Mouse (Mus musculus): ENCODE results near the gene Tbpl1.
A peak's percentile ranks its signal among the peaks of the same experiment; 100 is the strongest.

The Tbpl1 gene

GRCm38 (mm10) chr10:22731272-22732093, at the start of gene Tbpl1:
Tbpl1 (minus strand) TSS chr10:22731938.
- peak; percentile 98 for DNase-seq (ENCODE audit: inconsistent ontology term)

GRCm38 (mm10) chr10:22781466-22781865, 49.7 kb upstream of the Tbpl1 start:
- no peak for DNase-seq (ENCODE audit: inconsistent ontology term)

- peak; percentile 21 for DNase-seq (ENCODE audit: inconsistent ontology term)
These were observed 46.2 kb upstream of the Tbpl1 start for GRCm38 (mm10) chr10:22777939-22778338.

GRCm38 (mm10) chr10:22776007-22776698, 44.4 kb upstream of the Tbpl1 start:
- DNase-seq (ENCODE audit: inconsistent ontology term), result peak; percentile 8

- no peak for DNase-seq (ENCODE audit: inconsistent ontology term)
These were observed 43.7 kb upstream of the Tbpl1 start for GRCm38 (mm10) chr10:22775456-22775855.

GRCm38 (mm10) chr10:22774626-22775025, 42.9 kb upstream of the Tbpl1 start:
- no peak for DNase-seq (ENCODE audit: inconsistent ontology term)

- no peak for DNase-seq (ENCODE audit: inconsistent ontology term)
These were observed 22.5 kb upstream of the Tbpl1 start for GRCm38 (mm10) chr10:22754240-22754639.

- no peak for DNase-seq (ENCODE audit: inconsistent ontology term)
These were observed 19.5 kb upstream of the Tbpl1 start for GRCm38 (mm10) chr10:22751175-22751682.

GRCm38 (mm10) chr10:22746334-22747322, 14.9 kb upstream of the Tbpl1 start:
- peak; percentile 79 for DNase-seq (ENCODE audit: inconsistent ontology term)

- no peak for DNase-seq (ENCODE audit: inconsistent ontology term)
These were observed 14.2 kb upstream of the Tbpl1 start for GRCm38 (mm10) chr10:22745922-22746321.

GRCm38 (mm10) chr10:22732181-22732580, 443 bp upstream of the Tbpl1 start:
- no peak for DNase-seq (ENCODE audit: inconsistent ontology term)

GRCm38 (mm10) chr10:22730992-22731271, 806 bp downstream of the Tbpl1 start:
- DNase-seq (ENCODE audit: inconsistent ontology term), result no peak

GRCm38 (mm10) chr10:22730266-22730991, 1.3 kb downstream of the Tbpl1 start:
- DNase-seq (ENCODE audit: inconsistent ontology term), result peak; percentile 9

- DNase-seq (ENCODE audit: inconsistent ontology term), result no peak
These were observed 3.5 kb downstream of the Tbpl1 start for GRCm38 (mm10) chr10:22728257-22728656.

GRCm38 (mm10) chr10:22726295-22726694, 5.4 kb downstream of the Tbpl1 start:
- DNase-seq (ENCODE audit: inconsistent ontology term), result no peak

- no peak for DNase-seq (ENCODE audit: inconsistent ontology term)
These were observed 6.6 kb downstream of the Tbpl1 start for GRCm38 (mm10) chr10:22725166-22725565.

- no peak for DNase-seq (ENCODE audit: inconsistent ontology term)
These were observed 10.8 kb downstream of the Tbpl1 start for GRCm38 (mm10) chr10:22720781-22721529.

- no peak for DNase-seq (ENCODE audit: inconsistent ontology term)
These were observed 13.3 kb downstream of the Tbpl1 start for GRCm38 (mm10) chr10:22718475-22718874.

- DNase-seq (ENCODE audit: inconsistent ontology term), result no peak
These were observed 17.2 kb downstream of the Tbpl1 start for GRCm38 (mm10) chr10:22714520-22714919.

GRCm38 (mm10) chr10:22712955-22713354, 18.8 kb downstream of the Tbpl1 start:
- DNase-seq (ENCODE audit: inconsistent ontology term), result no peak
